8 mouse cellular contexts compared by ENCODE assay signal in genomic region chr8:121113261-121113660, GRCm38 (mm10). TPM values are rescaled to one million over a fixed set of nuclear protein-coding genes. Genes with fewer than 3 reads are reported as not detected.
DNase-seq lines count a peak whose midpoint lies in the region; ATAC-seq and TF ChIP-seq lines count a peak whose summit lies in the region.

No protein-coding gene starts in this region.

- no peak overlapping the region for H3K4me3 ChIP-seq in hindbrain, embryonic 11.5 days (ENCODE audit: low read depth, low read length)
- no peak overlapping the region for H3K4me3 ChIP-seq in hindbrain, embryonic 13.5 days
- H3K4me3 ChIP-seq in limb, embryonic 12.5 days (replicated peaks) = no peak overlapping the region
- no peak overlapping the region for H3K4me3 ChIP-seq in midbrain, embryonic 16.5 days (ENCODE audit: low read depth, low read length)
- no peak overlapping the region for H3K4me3 ChIP-seq in spleen, adult 2 months (ENCODE audit: extremely low read depth, insufficient read depth, insufficient read length)

- no peak overlapping the region for H3K9ac ChIP-seq in hindbrain, embryonic 11.5 days (ENCODE audit: low read depth, low read length)
- no peak overlapping the region for H3K9ac ChIP-seq in hindbrain, embryonic 13.5 days
- no peak overlapping the region for H3K9ac ChIP-seq in limb, embryonic 12.5 days (replicated peaks)
- H3K9ac ChIP-seq in midbrain, embryonic 16.5 days (ENCODE audit: low read depth, low read length) = no peak overlapping the region

- TF ChIP-seq POLR2A in spleen, adult 2 months (IDR thresholded peaks at IDR 0.05; ENCODE audit: low read depth, low read length) = no peak

- ATAC-seq in hindbrain, embryonic 11.5 days (ENCODE audit: low FRiP score) = peak; percentile 16; the same call in 1 of the 2 replicates
- ATAC-seq in hindbrain, embryonic 13.5 days (ENCODE audit: low FRiP score) = no peak
- ATAC-seq in limb, embryonic 12.5 days (ENCODE audit: insufficient number of reproducible peaks, insufficient read depth, low FRiP score, low TSS enrichment, low read depth) = no peak
- peak; percentile 63; the same call in 1 of the 2 replicates for ATAC-seq in midbrain, embryonic 16.5 days

- 2% methylated on average over 21 of the region's 21 CpGs for WGBS in hindbrain, embryonic 11.5 days
- under 1% methylated on average over 21 of the region's 21 CpGs for WGBS in hindbrain, embryonic 13.5 days
- WGBS in limb, embryonic 12.5 days = 1% methylated on average over 21 of the region's 21 CpGs
- WGBS in midbrain, embryonic 16.5 days = under 1% methylated on average over 21 of the region's 21 CpGs
- 1% methylated on average over 21 of the region's 21 CpGs for WGBS in spleen, adult 2 months

- DNase-seq in hindbrain, embryonic 11.5 days (ENCODE audit: low spot score) = peak; percentile 98
- DNase-seq in embryo, embryonic 9.5 days (ENCODE audit: extremely low spot score) = peak; percentile 99
- DNase-seq in gonadal fat pad, adult 2 months (ENCODE audit: low read depth) = peak; percentile 31
- DNase-seq in kidney, adult 8-10 months = peak; percentile 92 to 97
- DNase-seq in spleen, adult 2 months (ENCODE audit: low read depth in 1 of 2, low spot score in 2 of 2) = peak; percentile 86 to 94

- peaks cover 8% of the 10 kb centered on the region; the same call in 1 of the 2 replicates for H3K4me1 ChIP-seq in hindbrain, embryonic 11.5 days (replicated peaks; ENCODE audit: control insufficient read depth, insufficient read depth, low read length)
- H3K4me1 ChIP-seq in hindbrain, embryonic 13.5 days (replicated peaks) = peaks cover 17% of the 10 kb centered on the region
- H3K4me1 ChIP-seq in limb, embryonic 12.5 days (replicated peaks) = peaks cover 44% of the 10 kb centered on the region
- H3K4me1 ChIP-seq in midbrain, embryonic 16.5 days (ENCODE audit: control insufficient read depth, insufficient read depth, low read length) = peaks cover 5% of the 10 kb centered on the region; the same call in 1 of the 2 replicates
- H3K4me1 ChIP-seq in spleen, adult 2 months (ENCODE audit: control insufficient read depth, insufficient read depth, insufficient read length) = peaks cover 19% of the 10 kb centered on the region

- H3K27ac ChIP-seq in hindbrain, embryonic 11.5 days (ENCODE audit: low read depth, low read length) = no peak overlapping the region
- H3K27ac ChIP-seq in hindbrain, embryonic 13.5 days = no peak overlapping the region
- H3K27ac ChIP-seq in limb, embryonic 12.5 days = no peak overlapping the region
- H3K27ac ChIP-seq in midbrain, embryonic 16.5 days (ENCODE audit: low read length) = no peak overlapping the region
- no peak overlapping the region for H3K27ac ChIP-seq in spleen, adult 2 months (ENCODE audit: insufficient read depth, low read length)

- peaks cover 59% of the 10 kb centered on the region for H3K27me3 ChIP-seq in hindbrain, embryonic 11.5 days (ENCODE audit: control insufficient read depth, insufficient read depth, low read length)
- peaks cover 91% of the 10 kb centered on the region for H3K27me3 ChIP-seq in hindbrain, embryonic 13.5 days
- peaks cover 76% of the 10 kb centered on the region for H3K27me3 ChIP-seq in limb, embryonic 12.5 days
- H3K27me3 ChIP-seq in midbrain, embryonic 16.5 days (ENCODE audit: control insufficient read depth, insufficient read depth, low read depth, low read length) = peaks cover 51% of the 10 kb centered on the region
- H3K27me3 ChIP-seq in spleen, adult 2 months (ENCODE audit: control insufficient read depth, insufficient read depth, low read length) = peaks cover 29% of the 10 kb centered on the region

- no peaks in the 10 kb centered on the region for H3K9me3 ChIP-seq in hindbrain, embryonic 11.5 days (ENCODE audit: control insufficient read depth, low read length)
- H3K9me3 ChIP-seq in hindbrain, embryonic 13.5 days = peaks cover 7% of the 10 kb centered on the region; the same call in 1 of the 2 replicates
- no peaks in the 10 kb centered on the region for H3K9me3 ChIP-seq in limb, embryonic 12.5 days
- no peaks in the 10 kb centered on the region; the same call in 1 of the 2 replicates for H3K9me3 ChIP-seq in midbrain, embryonic 16.5 days (replicated peaks; ENCODE audit: control insufficient read depth, low read length, poor library complexity, severe bottlenecking)

- H3K4me2 ChIP-seq in hindbrain, embryonic 11.5 days (replicated peaks; ENCODE audit: low read depth, low read length) = no peak overlapping the region
- H3K4me2 ChIP-seq in hindbrain, embryonic 13.5 days = no peak overlapping the region
- peak overlapping the region; percentile 49; the same call in 1 of the 2 replicates for H3K4me2 ChIP-seq in limb, embryonic 12.5 days
- 0 out of 2 replicates have a peak overlapping the region, but pooled peaks have one; percentile 16 for H3K4me2 ChIP-seq in midbrain, embryonic 16.5 days (ENCODE audit: low read length)

- peak; percentile 96; the same call in 1 of the 2 replicates for TF ChIP-seq CTCF in spleen, adult 2 months (IDR thresholded peaks at IDR 0.05; ENCODE audit: extremely low read depth, insufficient read depth, insufficient read length, insufficient replicate concordance)

- H3K36me3 ChIP-seq in hindbrain, embryonic 11.5 days (ENCODE audit: control insufficient read depth, insufficient read depth, low read length) = no peaks in the 10 kb centered on the region
- H3K36me3 ChIP-seq in hindbrain, embryonic 13.5 days = no peaks in the 10 kb centered on the region
- H3K36me3 ChIP-seq in limb, embryonic 12.5 days = no peaks in the 10 kb centered on the region
- H3K36me3 ChIP-seq in midbrain, embryonic 16.5 days (ENCODE audit: control insufficient read depth, insufficient read depth, low read length) = no peaks in the 10 kb centered on the region
- H3K36me3 ChIP-seq in spleen, adult 2 months (ENCODE audit: control insufficient read depth, insufficient read depth, low read length) = no peaks in the 10 kb centered on the region

RNA-seq across cellular contexts. Expression of gene Foxc2, which starts 2.7 kb away (rescaled TPM):
- 6.8 and 8.0 TPM in 2 replicates for polyA plus RNA-seq in hindbrain, embryonic 11.5 days (2014; fragmentation: Nextera tagmentation; extraction: Ambion mirVana)
- 2.8 and 4.1 TPM in 2 replicates for polyA plus RNA-seq in hindbrain, embryonic 13.5 days (2015; fragmentation: Nextera tagmentation; extraction: Ambion mirVana)
- polyA plus RNA-seq in gonadal fat pad, adult 2 months (2012; rRNA removed) = 1.2 and 2.0 TPM in 2 replicates
- 6.0 and 8.6 TPM in 2 replicates for polyA plus RNA-seq in limb, embryonic 12.5 days (2016; fragmentation: Nextera tagmentation; extraction: Ambion mirVana)
- 1.7 and 2.0 TPM in 2 replicates for polyA plus RNA-seq in midbrain, embryonic 16.5 days (2015; fragmentation: Nextera tagmentation; extraction: Ambion mirVana)
- polyA plus RNA-seq in spleen, adult 2 months (2012; rRNA removed) = 0.12 and 0.22 TPM in 2 replicates

RNA-seq across cellular contexts. Expression of gene Mthfsd, which starts 5.1 kb away (rescaled TPM):
- polyA plus RNA-seq in hindbrain, embryonic 11.5 days (2014; fragmentation: Nextera tagmentation; extraction: Ambion mirVana) = 53.5 and 56.1 TPM in 2 replicates
- 53.8 and 54.1 TPM in 2 replicates for polyA plus RNA-seq in hindbrain, embryonic 13.5 days (2015; fragmentation: Nextera tagmentation; extraction: Ambion mirVana)
- 64.8 and 86.4 TPM in 2 replicates for polyA plus RNA-seq in gonadal fat pad, adult 2 months (2012; rRNA removed)
- polyA plus RNA-seq in limb, embryonic 12.5 days (2016; fragmentation: Nextera tagmentation; extraction: Ambion mirVana) = 68.3 and 71.7 TPM in 2 replicates
- polyA plus RNA-seq in midbrain, embryonic 16.5 days (2015; fragmentation: Nextera tagmentation; extraction: Ambion mirVana) = 52.3 and 53.0 TPM in 2 replicates
- 33.6 and 39.9 TPM in 2 replicates for polyA plus RNA-seq in spleen, adult 2 months (2012; rRNA removed)

RNA-seq across cellular contexts. Expression of gene Foxl1, which starts 14.5 kb away (rescaled TPM):
- 0.73 and 1.9 TPM in 2 replicates for polyA plus RNA-seq in hindbrain, embryonic 11.5 days (2014; fragmentation: Nextera tagmentation; extraction: Ambion mirVana)
- polyA plus RNA-seq in hindbrain, embryonic 13.5 days (2015; fragmentation: Nextera tagmentation; extraction: Ambion mirVana) = 0.16 and 0.27 TPM in 2 replicates
- 0.05 and 0.07 TPM in 2 replicates for polyA plus RNA-seq in gonadal fat pad, adult 2 months (2012; rRNA removed)
- polyA plus RNA-seq in limb, embryonic 12.5 days (2016; fragmentation: Nextera tagmentation; extraction: Ambion mirVana) = 0.08 TPM in 2 replicates
- polyA plus RNA-seq in midbrain, embryonic 16.5 days (2015; fragmentation: Nextera tagmentation; extraction: Ambion mirVana) = 0.06 TPM in 1 of 2 replicates, not detected in the other
- not detected in 2 replicates for polyA plus RNA-seq in spleen, adult 2 months (2012; rRNA removed)

RNA-seq across cellular contexts. Expression of gene Foxf1, which starts 29.1 kb away (rescaled TPM):
- 2.1 and 2.3 TPM in 2 replicates for polyA plus RNA-seq in hindbrain, embryonic 11.5 days (2014; fragmentation: Nextera tagmentation; extraction: Ambion mirVana)
- polyA plus RNA-seq in hindbrain, embryonic 13.5 days (2015; fragmentation: Nextera tagmentation; extraction: Ambion mirVana) = 0.96 and 1.3 TPM in 2 replicates
- 1.7 and 1.9 TPM in 2 replicates for polyA plus RNA-seq in gonadal fat pad, adult 2 months (2012; rRNA removed)
- polyA plus RNA-seq in limb, embryonic 12.5 days (2016; fragmentation: Nextera tagmentation; extraction: Ambion mirVana) = 0.33 and 1.4 TPM in 2 replicates
- 0.91 and 1.1 TPM in 2 replicates for polyA plus RNA-seq in midbrain, embryonic 16.5 days (2015; fragmentation: Nextera tagmentation; extraction: Ambion mirVana)
- 1.8 and 3.7 TPM in 2 replicates for polyA plus RNA-seq in spleen, adult 2 months (2012; rRNA removed)

Comparison
In these comparisons a context has a peak if more than half of its experiments do, and no peak if none do; other contexts are left out.
1. ATAC-seq: peak in hindbrain, embryonic 11.5 days (single experiment) and midbrain, embryonic 16.5 days (single experiment); none in hindbrain, embryonic 13.5 days (single experiment) and limb, embryonic 12.5 days (single experiment).
2. DNase-seq: peak in every context shown above with its lines; median percentile 99 in embryo, embryonic 9.5 days; 98 in hindbrain, embryonic 11.5 days; 94 in kidney, adult 8-10 months; 90 in spleen, adult 2 months; 31 in gonadal fat pad, adult 2 months.
3. H3K4me2 ChIP-seq: peak in limb, embryonic 12.5 days (single experiment) and midbrain, embryonic 16.5 days (single experiment); none in hindbrain, embryonic 11.5 days (single experiment) and hindbrain, embryonic 13.5 days (single experiment).